Mouse (Mus musculus) kidney, adult 18-20 months (tissue): Measurements from ENCODE around the gene Uap1l1.
"Not testable (repeated sequence)": the region's sequence is repeated elsewhere in the genome, so short reads cannot be mapped to it uniquely, and the experiment has no call there.

Experiments used
- DNase-seq: peaks from one replicate; pipeline ENCODE4 v3.0.0; 2021

Uap1l1 gene

GRCm38 (mm10) chr2:25365091-25365761 is at the start of gene Uap1l1:
Gene Uap1l1 (minus strand): TSS chr2:25365682.
- peak; percentile 83 for DNase-seq

GRCm38 (mm10) chr2:25413436-25413835 is 48.0 kb upstream of the Uap1l1 start:
- DNase-seq = not testable (repeated sequence)

GRCm38 (mm10) chr2:25408908-25409307 is 43.4 kb upstream of the Uap1l1 start:
- no peak for DNase-seq

DNA sequence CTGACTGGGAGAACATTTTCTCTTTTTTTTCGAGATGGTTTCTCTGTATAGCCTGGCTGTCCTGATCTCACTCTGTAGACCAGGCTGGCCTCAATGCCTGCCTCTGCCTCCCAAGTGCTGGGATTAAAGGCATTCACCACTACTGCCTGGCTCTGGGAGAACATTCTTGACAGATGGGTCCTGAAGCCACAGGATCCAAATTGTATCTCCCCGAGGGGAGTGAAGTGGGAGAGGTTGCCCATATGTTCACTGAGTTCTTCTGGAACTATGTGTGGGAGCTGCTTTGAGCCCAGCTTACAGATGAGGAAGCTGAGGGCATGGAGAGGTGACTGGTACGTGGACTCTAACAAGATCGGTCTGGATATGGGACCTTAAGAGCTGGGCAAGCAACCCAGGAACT is 38.5 kb upstream of the Uap1l1 start:
- no peak for DNase-seq

GRCm38 (mm10) chr2:25402972-25403601 is 37.6 kb upstream of the Uap1l1 start:
- peak; percentile 81 for DNase-seq

GRCm38 (mm10) chr2:25402377-25402971 is 37.0 kb upstream of the Uap1l1 start:
- peak; percentile 86 for DNase-seq

- DNase-seq = peak; percentile 75
Observed at GRCm38 (mm10) chr2:25400764-25401163, 35.3 kb upstream of the Uap1l1 start.

- DNase-seq = no peak
Observed at GRCm38 (mm10) chr2:25400291-25400690, 34.8 kb upstream of the Uap1l1 start.

DNA sequence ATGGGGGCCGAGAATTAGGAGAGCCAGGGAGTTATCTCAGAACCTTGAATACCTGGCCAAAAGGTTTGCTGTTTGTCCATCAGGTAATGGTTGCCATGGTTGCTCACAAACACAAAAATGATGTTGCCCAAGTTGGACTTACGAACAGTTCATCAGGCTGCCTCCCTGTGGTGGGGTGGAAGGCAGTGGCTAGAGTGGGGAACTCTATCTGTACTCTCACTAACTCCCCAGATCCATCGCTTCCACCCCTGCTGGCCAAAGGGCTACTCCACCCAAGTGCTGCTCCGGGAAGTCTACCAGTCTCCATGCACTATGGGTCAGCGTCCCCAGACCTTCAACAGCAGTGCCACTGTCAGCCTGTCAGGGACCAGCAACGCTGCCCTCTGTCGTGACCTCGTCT is 33.6 kb upstream of the Uap1l1 start, which contains the start of gene Npdc1:
TSS of gene Npdc1 (plus strand) at position 301 of the 400 bp plus-strand sequence.
- DNase-seq = no peak

- DNase-seq = no peak
Observed at GRCm38 (mm10) chr2:25398065-25398464, 32.6 kb upstream of the Uap1l1 start.

DNA sequence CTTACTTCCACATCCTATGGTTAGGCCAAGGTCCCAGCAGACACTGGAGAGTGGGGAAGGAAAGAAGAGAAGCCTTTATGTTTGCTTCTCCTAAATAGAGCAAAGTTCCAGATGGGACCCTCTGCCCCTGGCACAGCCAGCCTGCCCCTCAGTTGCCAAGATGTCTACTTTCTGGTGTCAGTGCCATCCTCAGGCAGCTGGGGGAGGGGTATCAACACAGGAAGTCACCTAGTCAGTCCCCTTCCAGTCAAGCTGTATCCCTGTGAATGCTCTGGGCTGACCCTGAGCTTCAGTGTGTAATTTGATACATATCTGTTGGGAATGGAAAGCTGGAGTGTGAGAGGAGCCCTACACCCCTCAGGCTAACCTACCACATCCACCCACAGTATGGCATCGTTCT is 31.5 kb upstream of the Uap1l1 start:
- DNase-seq = no peak

GRCm38 (mm10) chr2:25396597-25396983 is 31.1 kb upstream of the Uap1l1 start:
- no peak for DNase-seq

- DNase-seq = peak; percentile 67
Observed at GRCm38 (mm10) chr2:25395721-25396596, 30.5 kb upstream of the Uap1l1 start, which contains the start of gene Entpd2. Gene Entpd2 (plus strand): TSS chr2:25395874.

DNA sequence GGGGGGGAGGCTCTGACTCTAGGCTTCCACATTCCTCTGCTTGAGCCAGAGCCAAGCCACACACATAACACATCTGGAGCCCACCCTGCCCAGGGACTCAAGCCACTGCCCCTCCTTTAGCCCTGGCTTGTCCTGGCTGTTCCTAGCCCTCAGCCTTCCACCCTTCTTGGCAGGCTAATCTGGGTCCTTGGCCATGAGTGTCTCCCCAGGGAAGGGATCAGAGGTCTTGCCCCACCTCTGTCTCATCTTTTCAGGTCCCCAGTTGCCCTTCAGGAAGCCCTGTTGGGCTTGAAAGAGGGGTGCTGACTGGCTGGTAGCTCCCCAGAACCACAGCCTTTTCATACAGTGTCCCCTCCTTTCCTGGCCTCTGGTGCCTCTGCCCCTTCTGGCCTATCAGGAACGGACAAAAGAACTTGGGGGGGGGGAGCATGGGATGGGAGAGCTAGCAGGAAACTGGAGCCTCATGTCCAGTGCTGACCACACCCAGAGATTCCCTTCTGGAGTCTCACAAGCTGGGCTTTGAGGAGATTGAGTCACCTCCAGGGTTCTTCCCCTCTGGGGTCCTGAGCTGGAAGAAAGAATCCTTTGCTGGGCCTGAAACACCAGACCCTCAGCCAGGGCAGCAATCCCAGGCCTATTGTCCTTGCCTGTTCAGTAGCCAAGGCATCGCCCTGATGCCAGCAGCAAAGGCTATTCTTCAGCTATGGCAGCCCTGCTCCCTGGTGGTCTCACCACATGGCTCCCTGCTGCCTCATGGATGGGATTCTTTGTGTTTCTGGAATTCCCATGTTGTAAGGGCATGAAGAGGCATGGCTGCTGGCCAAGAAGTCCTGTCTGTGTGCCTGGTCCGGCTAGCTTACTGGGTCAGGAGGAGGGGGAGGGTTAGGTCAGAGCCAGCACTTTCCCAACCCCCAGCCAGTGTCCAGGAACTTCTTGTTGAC is 29.1 kb upstream of the Uap1l1 start:
- DNase-seq = peak; percentile 23

GRCm38 (mm10) chr2:25391266-25391665 is 25.8 kb upstream of the Uap1l1 start:
- DNase-seq = no peak

GRCm38 (mm10) chr2:25384492-25384891 is 19.0 kb upstream of the Uap1l1 start:
- no peak for DNase-seq

GRCm38 (mm10) chr2:25376589-25376988 is 11.1 kb upstream of the Uap1l1 start:
- peak; percentile 63 for DNase-seq

GRCm38 (mm10) chr2:25373431-25373830 is 7.9 kb upstream of the Uap1l1 start:
- DNase-seq = no peak

- DNase-seq = no peak
Observed at GRCm38 (mm10) chr2:25372644-25373391, 7.3 kb upstream of the Uap1l1 start.

GRCm38 (mm10) chr2:25371764-25372643 is 6.5 kb upstream of the Uap1l1 start, which contains the start of gene Sapcd2:
Gene Sapcd2 (plus strand): TSS chr2:25372321.
- DNase-seq = peak; percentile 84
